Mouse (Mus musculus) frontal cortex, adult (tissue): Measurements from ENCODE around the gene Gm10974.

Experiments used
- ATAC-seq: cut with Nextera tagmentation; 2 replicates; pipeline ENCODE4 v1.9.2; 2017; ENCODE audit warnings: mild to moderate bottlenecking, moderate library complexity, mixed read lengths; ENCODE audit not compliant: low TSS enrichment

Gm10974 gene

DNA sequence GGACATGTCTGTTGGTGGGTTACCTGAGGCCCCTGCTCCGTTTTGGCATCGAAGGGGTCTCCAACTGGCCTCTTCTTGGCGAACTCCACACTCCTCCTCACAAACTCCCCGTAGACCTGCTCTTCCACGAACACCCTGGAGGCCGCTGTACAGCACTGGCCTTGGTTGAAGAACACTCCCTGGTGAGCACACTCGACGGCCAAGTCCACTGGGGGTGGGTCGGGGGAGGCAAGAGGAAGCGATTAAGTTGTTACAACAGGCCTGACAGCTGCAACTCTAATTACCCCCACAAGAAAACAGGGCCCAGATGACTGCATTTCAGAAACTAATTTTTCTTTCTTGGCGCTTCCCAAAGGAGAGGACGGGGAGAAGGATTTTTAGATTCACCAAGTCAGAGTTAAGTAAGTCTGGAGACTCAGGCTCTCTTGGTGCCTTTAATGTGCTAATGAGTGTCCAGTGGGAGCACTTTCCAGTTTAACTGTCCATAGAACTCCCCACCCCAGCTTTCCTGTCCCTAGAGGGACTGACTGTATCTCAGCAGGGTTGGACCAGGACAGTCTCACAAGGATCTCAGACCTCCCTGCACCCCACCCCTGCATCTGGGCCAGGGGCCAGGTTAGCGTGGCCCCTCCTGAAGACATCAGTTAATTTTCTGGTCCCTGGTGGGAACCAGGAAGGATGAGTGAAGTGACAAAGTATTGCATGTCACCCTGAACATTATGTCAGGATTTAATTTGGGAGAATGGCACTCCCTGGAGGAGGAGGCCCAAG lies 40.4 kb downstream of the Gm10974 start:
- ATAC-seq: no peak

DNA sequence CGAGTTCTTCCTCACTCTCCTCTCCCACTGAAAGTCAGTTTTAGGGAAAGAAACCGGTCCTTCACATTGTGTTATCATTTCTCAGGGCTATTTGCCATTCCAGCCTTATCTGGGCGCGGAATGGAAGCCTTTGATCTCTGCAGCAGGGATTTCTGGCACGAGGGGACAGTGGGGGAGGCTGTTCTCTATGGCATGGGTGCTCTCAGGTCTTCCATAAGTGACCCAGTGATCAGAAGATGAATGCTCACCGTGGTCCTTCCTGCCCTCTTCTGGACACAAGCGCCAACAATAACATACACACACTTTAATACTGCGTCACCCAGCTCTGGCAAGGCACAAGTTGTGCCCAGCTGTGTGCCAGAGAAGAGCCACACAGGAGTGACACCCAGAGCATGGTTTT lies 41.3 kb downstream of the Gm10974 start:
- no peak for ATAC-seq

DNA sequence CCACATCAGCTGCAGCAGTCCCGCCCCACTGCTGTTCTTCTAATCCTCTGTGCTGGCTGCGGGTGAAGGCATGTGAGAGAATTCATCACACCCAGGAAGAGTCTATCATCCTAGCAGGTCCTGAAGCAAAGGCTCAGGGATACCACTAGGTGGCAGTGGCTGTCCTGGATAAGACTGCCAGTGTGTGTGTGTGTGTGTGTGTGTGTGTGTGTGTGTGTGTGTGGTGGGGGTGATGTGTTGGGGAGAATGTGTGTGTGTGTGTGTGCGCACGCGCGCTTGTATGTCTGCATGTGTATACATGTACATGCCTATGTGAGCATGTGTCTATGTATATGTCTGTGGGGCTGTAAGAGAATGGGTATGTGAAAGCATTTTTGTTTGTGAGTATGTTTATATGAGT lies 43.7 kb downstream of the Gm10974 start:
- peak; percentile 55; the same call in 1 of the 2 replicates for ATAC-seq

DNA sequence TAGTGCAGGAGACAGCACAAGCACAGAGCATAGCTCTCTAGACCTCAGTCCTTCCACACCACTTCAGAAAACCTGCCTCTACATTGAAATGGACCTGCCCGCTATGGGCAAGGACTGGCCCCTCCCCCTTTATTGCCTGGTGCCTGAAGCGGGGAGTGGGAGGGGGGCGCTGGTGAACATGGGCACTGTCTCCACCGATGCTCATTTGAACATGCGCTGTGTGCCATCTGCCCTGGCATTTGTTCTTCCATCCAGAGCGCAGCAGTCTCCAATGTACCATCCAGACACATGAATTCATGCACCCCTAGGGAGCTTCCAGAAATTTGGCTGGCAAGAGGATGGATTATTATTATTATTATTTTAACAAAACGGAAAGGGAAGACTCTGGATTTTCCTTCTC lies 47.4 kb downstream of the Gm10974 start:
- no peak for ATAC-seq

DNA sequence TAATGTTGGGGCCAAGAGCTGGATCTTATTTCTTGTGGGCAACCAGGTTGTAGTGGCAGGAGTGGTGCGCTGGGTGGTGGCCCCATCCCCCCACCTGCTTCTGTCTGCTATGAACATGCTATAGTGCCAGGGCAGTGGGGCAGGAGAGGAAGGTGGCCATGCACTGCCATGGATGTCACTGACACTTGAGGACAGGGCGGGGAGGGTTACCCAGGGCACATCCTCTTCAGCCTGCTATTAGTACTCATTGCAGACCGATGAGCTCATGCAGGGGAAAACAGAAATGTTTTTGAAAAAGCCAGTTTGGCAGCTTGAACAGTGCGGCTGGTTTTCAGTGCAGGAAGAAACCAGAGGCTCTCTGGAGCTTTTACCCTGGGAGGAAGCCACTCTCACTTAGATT lies 51.1 kb downstream of the Gm10974 start:
- no peak for ATAC-seq

DNA sequence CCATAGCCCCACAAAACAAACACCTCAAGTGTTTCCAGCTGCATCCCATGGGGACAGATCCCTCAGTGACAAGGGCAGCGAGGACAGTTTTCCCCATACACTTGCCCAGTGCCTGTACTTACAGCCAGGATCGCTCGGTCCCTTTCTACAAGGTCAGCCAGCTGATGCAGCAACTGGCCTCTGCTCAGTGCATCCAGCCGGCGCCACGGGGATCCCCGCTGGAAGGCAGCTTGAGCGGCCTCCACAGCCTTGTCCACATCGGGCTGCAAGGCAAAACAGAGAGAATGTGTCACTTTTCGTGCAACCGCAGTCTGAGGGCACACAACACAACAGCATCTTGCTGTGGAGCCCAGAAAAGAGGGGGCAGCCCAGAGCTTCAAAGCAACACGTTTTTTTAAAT lies 53.3 kb downstream of the Gm10974 start:
- no peak for ATAC-seq

DNA sequence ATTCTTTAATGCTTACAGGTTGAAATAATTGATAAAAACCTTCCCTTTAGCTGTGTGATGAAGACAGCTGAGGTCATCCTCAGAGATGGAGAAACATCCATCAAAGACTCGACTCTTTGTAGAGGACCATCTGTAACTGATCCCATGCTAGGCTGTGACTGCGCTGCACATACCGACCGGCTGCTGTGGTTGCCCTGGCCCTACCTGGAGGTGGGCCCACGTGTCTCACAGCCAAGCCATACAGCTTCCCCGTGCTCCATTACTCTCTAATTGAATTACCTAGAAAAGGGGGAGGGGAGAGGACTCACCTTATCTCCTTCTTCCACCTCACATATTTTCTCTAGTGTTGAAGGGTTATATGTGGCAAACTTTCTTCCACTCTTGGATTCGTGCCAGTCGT lies 56.2 kb downstream of the Gm10974 start:
- no peak for ATAC-seq

DNA sequence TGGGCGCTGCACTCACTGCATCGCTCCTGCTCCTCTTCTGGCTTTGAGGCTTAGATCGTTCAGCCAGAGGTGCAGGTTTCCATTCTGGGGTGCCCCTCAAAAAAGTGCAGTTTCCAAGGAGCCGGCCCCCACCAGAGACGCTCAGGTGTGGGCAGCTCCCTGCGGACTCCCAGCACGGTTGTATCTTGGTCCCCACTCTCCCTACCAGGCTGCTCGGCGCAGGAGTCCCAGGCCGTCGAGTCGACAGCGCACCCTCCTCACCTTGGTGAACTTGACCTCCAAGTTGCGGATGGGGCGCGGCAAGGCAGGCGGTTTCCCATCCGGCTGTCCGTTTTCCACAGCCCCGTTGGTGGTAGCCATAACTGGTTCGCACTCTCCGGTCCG lies 61.3 kb downstream of the Gm10974 start:
- ATAC-seq: no peak

DNA sequence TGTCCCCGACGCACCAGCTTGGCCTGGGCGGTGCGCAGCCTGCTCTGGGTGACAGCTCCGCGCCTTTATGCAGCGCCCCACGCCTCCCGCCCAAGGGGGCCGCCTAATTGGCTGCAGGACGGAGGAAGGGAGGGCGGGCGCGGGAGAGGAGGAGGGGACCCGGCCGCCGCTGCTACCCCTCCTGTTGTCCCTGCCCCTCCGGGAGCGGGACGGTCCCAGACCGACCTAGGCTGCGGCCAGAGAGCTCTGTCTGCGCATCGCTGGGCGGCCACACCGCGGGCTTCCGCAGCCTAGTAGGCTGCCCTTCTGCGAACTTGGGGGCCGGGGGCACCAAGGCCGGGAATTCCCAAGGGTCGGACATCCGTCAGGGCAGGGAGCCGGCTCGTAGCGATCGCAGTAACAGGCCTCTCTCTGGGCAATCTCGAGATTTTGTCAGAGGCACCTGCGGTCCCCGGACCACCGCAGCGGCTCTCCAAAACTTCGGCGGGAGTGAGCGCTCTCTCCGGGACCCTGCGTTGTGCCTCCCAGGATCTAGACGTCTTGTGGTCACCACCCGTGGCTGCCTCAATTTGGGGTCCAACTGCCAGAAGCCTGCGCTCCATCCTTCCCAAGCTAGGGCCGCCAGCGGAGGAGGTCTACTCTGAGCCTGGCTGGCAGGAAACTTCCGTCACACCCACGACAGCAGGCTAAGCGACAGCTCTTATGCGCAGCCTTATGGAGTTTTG lies 61.9 kb downstream of the Gm10974 start, which contains the start of gene Aldh1a3:
Gene Aldh1a3, minus strand, starts transcription at position 81 of the 725 bp plus-strand sequence.
- peak; percentile 83 for ATAC-seq

DNA sequence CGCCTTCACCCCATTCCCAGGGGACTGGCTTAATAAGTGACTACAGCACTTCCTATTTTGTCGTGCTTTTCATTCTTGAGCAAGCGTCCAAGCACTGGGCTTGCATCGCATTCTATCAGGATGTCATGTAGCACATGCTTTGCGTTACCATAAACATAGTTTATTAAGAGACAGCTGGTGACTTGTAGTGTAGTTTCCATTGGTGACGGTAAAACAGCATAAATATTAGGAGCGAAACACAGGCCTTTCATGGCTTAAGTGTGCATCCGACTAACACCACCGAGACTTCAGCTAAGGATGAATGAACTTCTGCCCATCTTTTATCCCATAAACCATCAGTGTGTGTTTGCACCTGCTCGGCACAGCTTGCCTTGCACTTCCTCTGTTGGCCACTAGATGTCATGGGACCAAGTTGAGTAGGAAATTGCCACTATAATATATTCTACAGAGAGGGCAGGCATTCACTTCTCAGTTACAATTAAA lies 68.8 kb downstream of the Gm10974 start:
- ATAC-seq: peak; percentile 73; the same call in 1 of the 2 replicates
